Mouse (Mus musculus) lung, embryonic 14.5 days (tissue): ENCODE measurements around the gene Olfr957. TPM values are rescaled to one million over a fixed set of nuclear protein-coding genes. Genes with fewer than 3 reads are reported as not detected.

Experiments
- ATAC-seq: fragments of 200-750 bp; cut with Nextera tagmentation; 2 replicates; pipeline ENCODE4 v1.8.0; 2017; ENCODE audit warnings: mild to moderate bottlenecking, moderate TSS enrichment, moderate library complexity; ENCODE audit not compliant: insufficient read depth
- DNase-seq: peaks from one replicate; pipeline ENCODE4 v3.0.0-alpha.2; 2015
- H3K27ac ChIP-seq: fragments of 300-500 bp; sonication (generic); 2 replicates; pipeline ENCODE4 v1.5.1; 2014; ENCODE audit warnings: low read depth, mild to moderate bottlenecking, moderate library complexity
- H3K27me3 ChIP-seq: fragments of 300-500 bp; sonication (generic); 2 replicates; pipeline ENCODE4 v1.6.1; 2014; ENCODE audit warnings: low read length, control low read depth; ENCODE audit not compliant: insufficient read depth
- H3K36me3 ChIP-seq: fragments of 300-500 bp; sonication (generic); 2 replicates; pipeline ENCODE4 v1.6.1; 2014; ENCODE audit warnings: control low read depth; ENCODE audit not compliant: insufficient read depth
- H3K4me1 ChIP-seq: fragments of 300-500 bp; sonication (generic); 2 replicates; pipeline ENCODE4 v1.6.1; 2014; ENCODE audit warnings: antibody characterized with exemption, control low read depth; ENCODE audit not compliant: insufficient read depth
- H3K4me2 ChIP-seq: fragments of 300-500 bp; sonication (generic); 2 replicates; pipeline ENCODE4 v1.6.1; 2014; ENCODE audit warnings: mild to moderate bottlenecking
- H3K4me3 ChIP-seq: fragments of 300-500 bp; sonication (generic); 2 replicates; pipeline ENCODE4 v1.5.1; 2014; ENCODE audit warnings: low read depth, low read length
- H3K9ac ChIP-seq: fragments of 300-500 bp; sonication (generic); 2 replicates; pipeline ENCODE4 v1.6.1; 2014
- H3K9me3 ChIP-seq: fragments of 300-500 bp; sonication (generic); 2 replicates; pipeline ENCODE4 v1.6.1; 2016; ENCODE audit warnings: low read depth, low read length, control low read depth
- CTCF ChIP-seq: IDR thresholded peaks from 2 replicates; pipeline ENCODE4 v1.5.1; 2016; ENCODE audit warnings: antibody characterized with exemption, low read depth
- WGBS: fragments of 180-500 bp; shearing (Covaris S2); extraction: QIAGEN DNeasy Blood & Tissue Kit; methylation state at CpG from one replicate; pipeline ENCODE4 v1.1.7; 2014; 5-methylcytosine and 5-hydroxymethylcytosine counted together
- polyA plus RNA-seq: library from polyadenylated mRNA; unstranded; fragments of >200 nt; fragmentation: Nextera tagmentation; extraction: Ambion mirVana; gene quantifications from 2 replicates; pipeline ENCODE4 v1.2.1, GENCODE M21; 2014

Gene Olfr957
- polyA plus RNA-seq, result not detected in 2 replicates

- Histone ChIP-seq H3K9ac (no peak within 1 kb of the TSS), H3K9me3 (no peaks in the 10 kb centered on the region), H3K27ac (no peak within 1 kb of the TSS), H3K4me2 (no peak within 1 kb of the TSS), H3K4me3 (no peak within 1 kb of the TSS), H3K4me1 (no peaks in the 10 kb centered on the region), H3K27me3 (no peaks in the 10 kb centered on the region), H3K36me3 (no peaks in the 10 kb centered on the region)
- WGBS, result 45% methylated on average over 3 of the region's 3 CpGs
- TF ChIP-seq CTCF, result no peak
- no peak for DNase-seq
- no peak for ATAC-seq
These were observed at the start of gene Olfr957 for GRCm38 (mm10) chr9:39515531-39515930. Olfr957 (minus strand) TSS chr9:39515809.

DNA sequence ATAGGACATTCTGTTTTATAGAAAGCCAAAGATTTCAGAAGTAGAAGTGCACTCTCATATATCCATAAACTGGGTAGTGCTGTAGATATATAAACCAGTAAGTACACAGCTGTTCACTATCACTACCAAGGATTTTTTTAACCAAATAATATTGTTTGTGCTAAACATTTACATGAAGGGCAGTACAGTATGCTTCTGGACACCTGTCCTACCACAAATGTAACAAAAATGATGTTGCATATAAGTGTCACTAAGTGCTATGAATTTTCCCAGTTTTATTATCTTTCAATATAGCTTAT lies 42.7 kb upstream of the Olfr957 start:
- Histone ChIP-seq H3K36me3 (no peaks in the 10 kb centered on the region), H3K9ac (no peak overlapping the region), H3K27me3 (no peaks in the 10 kb centered on the region), H3K9me3 (no peaks in the 10 kb centered on the region), H3K4me3 (no peak overlapping the region), H3K27ac (no peak overlapping the region), H3K4me2 (no peak overlapping the region), H3K4me1 (no peaks in the 10 kb centered on the region)
- ATAC-seq, result no peak
- TF ChIP-seq CTCF, result no peak
- DNase-seq, result no peak

- Histone ChIP-seq H3K4me3 (no peak overlapping the region), H3K36me3 (no peaks in the 10 kb centered on the region), H3K9me3 (no peaks in the 10 kb centered on the region), H3K27ac (no peak overlapping the region), H3K9ac (no peak overlapping the region), H3K4me2 (no peak overlapping the region), H3K4me1 (no peaks in the 10 kb centered on the region), H3K27me3 (no peaks in the 10 kb centered on the region)
- DNase-seq (no peak), ATAC-seq (no peak)
- TF ChIP-seq CTCF, result no peak
- 55% methylated on average over 3 of the region's 3 CpGs for WGBS
These were observed 42.1 kb upstream of the Olfr957 start for GRCm38 (mm10) chr9:39557529-39558348.

- Histone ChIP-seq H3K4me2 (no peak within 1 kb of the TSS), H3K27ac (no peak within 1 kb of the TSS), H3K4me3 (no peak within 1 kb of the TSS), H3K4me1 (no peaks in the 10 kb centered on the region), H3K27me3 (no peaks in the 10 kb centered on the region), H3K9me3 (no peaks in the 10 kb centered on the region), H3K9ac (no peak within 1 kb of the TSS), H3K36me3 (no peaks in the 10 kb centered on the region)
- no peak for TF ChIP-seq CTCF
- ATAC-seq (no peak), DNase-seq (no peak)
- 42% methylated on average over 2 of the region's 2 CpGs for WGBS
These were observed 38.3 kb upstream of the Olfr957 start, which contains the start of gene Olfr958 for GRCm38 (mm10) chr9:39553946-39554345. Olfr958 (minus strand) TSS chr9:39554054.

- no peak overlapping the region for H3K9ac ChIP-seq
- H3K36me3 ChIP-seq, result no peaks in the 10 kb centered on the region
- WGBS, result 52% methylated on average over 5 of the region's 5 CpGs
- no peaks in the 10 kb centered on the region for H3K27me3 ChIP-seq
- DNase-seq (peak; percentile 24), ATAC-seq (no peak)
- no peak overlapping the region for H3K4me2 ChIP-seq
- no peaks in the 10 kb centered on the region for H3K9me3 ChIP-seq
- H3K27ac ChIP-seq, result no peak overlapping the region
- TF ChIP-seq CTCF, result no peak
- H3K4me1 ChIP-seq, result no peaks in the 10 kb centered on the region
- no peak overlapping the region for H3K4me3 ChIP-seq
These were observed 35.2 kb upstream of the Olfr957 start for GRCm38 (mm10) chr9:39550806-39551205.

DNA sequence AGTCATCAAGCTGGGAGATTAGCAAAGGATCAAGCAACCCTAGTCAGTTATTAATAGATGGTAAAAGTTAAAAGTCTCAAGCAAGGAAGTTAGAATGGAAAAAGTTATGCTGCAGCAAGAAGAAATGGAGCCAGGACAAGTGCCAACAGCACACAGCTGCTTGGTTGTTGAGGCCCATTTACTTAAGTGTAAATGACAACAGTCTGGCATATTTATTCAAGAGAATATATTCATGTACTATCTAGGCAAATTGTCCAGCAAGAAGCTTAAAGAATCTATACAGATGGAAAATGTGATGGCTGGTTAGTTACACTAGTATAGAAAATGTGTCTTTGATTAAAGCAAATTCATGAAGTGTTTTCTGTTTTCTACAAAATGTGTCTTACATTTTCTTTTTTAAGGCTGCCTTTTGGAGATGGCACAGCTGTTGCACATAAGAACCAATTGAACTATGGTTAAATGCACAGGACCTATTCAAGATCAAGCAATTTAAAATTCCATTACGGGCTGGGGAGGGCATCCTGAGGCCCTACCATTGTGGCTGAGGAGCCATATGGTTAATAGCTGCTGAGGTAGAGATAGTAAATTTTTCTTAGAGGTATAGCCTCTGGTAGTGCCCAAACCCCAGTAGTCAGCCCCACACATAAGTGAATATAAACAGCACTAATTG lies 8.1 kb upstream of the Olfr957 start:
- ATAC-seq (peak; percentile 86), DNase-seq (peak; percentile 82)
- H3K4me1 ChIP-seq, result no peaks in the 10 kb centered on the region
- 46% methylated on average over 1 of the region's 1 CpGs for WGBS
- H3K4me3 ChIP-seq, result no peak overlapping the region
- TF ChIP-seq CTCF, result no peak
- H3K4me2 ChIP-seq, result no peak overlapping the region
- no peaks in the 10 kb centered on the region for H3K36me3 ChIP-seq
- H3K27ac ChIP-seq, result no peak overlapping the region
- H3K9me3 ChIP-seq, result no peaks in the 10 kb centered on the region
- no peak overlapping the region for H3K9ac ChIP-seq
- H3K27me3 ChIP-seq, result no peaks in the 10 kb centered on the region

- DNase-seq, result peak; percentile 11
- H3K9ac ChIP-seq, result no peak overlapping the region
- no peak overlapping the region for H3K4me3 ChIP-seq
- ATAC-seq, result no peak
- no peaks in the 10 kb centered on the region for H3K36me3 ChIP-seq
- H3K9me3 ChIP-seq, result no peaks in the 10 kb centered on the region
- no peak for TF ChIP-seq CTCF
- H3K27me3 ChIP-seq, result no peaks in the 10 kb centered on the region
- no peak overlapping the region for H3K27ac ChIP-seq
- H3K4me1 ChIP-seq, result no peaks in the 10 kb centered on the region
- no peak overlapping the region for H3K4me2 ChIP-seq
These were observed 3.0 kb upstream of the Olfr957 start for GRCm38 (mm10) chr9:39518595-39518994.
